Mouse (Mus musculus) c-Kit-negative CD71-positive TER-119-positive erythroid progenitor cells, embryonic 14.5 days (primary cell): ENCODE data around the gene Ddx56.

Experiments used
- DNase-seq: peaks from one replicate; pipeline ENCODE4 v3.0.0-alpha.2; 2013; ENCODE audit warnings: low read depth, low spot score

Gene Ddx56

DNA sequence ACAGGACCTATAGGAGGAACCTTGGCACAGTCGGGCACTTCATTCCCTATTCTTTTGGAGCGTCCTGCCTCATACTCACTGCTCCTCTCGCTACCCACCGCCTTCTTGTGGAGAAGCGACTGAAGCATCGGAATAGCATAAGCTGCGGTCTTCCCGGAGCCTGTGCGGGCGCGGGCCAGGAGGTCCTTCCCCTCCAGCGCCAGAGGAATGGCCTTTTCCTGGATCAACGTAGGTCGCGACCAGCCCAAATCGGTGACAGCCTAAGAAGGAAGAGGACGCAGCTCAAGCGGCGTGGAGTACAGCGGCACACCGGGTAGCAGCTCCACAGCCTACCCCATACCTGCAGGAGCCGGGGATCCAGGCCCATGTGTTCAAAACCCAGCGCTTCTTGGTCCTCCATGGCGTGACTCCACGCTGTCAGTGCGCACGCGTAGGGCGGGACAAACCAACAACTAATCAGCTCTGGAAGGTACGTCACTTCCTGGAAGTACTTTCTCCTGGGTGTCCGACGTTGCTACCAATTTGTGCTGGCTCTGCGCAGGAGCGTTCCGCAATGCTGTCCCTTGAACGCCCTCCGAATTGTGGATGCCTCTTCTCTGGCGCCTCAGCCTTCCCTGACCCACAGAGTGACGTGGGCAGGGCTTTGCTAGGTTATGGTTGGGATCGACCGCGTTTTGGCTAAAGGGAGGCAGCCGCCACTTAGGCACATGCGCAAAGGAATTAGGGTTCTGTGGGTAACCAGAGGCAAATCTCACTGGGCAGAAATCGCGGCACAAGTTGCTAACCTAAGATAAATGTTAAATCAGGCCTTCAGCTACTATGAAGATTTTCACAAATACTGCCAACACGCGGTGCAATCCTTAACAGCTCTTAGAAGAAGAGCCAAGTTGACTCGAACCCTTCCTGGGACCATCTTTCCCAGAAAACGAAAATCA, at the start of gene Ddx56:
Gene Ddx56 (minus strand): TSS at position 453 of the 935 bp plus-strand sequence.
- peak; percentile 89 for DNase-seq

DNA sequence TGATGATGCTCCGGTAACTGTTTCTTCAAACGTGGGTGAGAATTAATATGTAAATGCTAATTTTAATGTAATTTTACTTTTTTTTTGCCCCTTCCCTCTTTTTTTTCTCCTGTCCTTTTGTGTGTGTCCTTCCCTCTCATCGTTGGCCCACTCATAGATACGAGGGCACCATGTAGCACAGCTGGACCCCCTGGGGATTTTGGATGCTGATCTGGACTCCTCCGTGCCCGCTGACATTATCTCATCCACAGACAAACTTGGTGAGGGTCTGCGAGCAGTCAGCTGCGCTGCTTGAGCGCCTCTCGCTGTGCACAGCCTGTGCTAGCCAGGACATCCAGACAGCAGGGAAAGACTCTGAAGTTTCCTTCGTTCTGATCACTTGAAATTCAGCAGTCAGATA, 49.2 kb upstream of the Ddx56 start:
- no peak for DNase-seq

DNA sequence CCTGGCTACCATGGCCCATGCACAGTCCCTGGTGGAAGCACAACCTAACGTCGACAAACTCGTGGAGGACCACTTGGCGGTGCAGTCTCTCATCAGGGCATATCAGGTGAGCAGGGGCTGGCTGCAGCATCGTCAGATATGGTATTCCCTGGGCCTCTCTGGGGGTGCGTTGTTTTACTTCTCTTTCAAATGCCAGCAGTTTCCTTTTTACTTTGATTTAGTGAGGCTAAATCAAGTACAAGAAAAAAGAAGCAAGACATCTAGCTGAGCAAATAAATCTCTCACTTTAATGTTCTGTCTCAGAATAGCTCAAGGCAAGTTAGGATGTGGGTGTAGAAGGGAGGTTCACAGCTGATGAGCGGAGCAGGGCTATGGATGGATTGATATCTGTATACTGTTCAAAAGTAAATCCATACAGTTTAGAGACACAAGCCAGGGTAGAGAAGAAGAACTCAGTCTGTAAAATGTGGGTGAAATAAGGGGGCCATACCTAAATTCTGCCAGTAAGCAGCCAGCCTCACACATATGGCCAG, 46.4 kb upstream of the Ddx56 start:
- DNase-seq, result no peak

DNA sequence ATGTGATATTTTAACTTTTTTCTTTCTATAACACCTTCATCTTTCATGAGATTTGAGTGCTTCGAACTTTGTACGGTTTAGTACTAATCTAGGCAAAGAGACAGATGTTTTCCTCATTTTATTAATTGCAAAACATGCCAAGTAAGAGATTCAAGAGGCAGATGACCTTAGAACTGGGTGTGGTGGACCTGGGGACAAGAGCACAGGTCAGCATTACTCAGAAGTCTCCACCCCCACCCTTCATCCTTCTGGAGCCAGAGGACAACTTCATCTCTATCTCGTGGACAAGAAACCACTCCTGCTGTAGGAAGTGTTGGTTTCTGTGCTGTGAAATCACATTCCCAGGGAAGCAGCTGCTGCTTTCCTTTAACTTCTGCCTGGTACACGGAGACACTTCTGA, 40.6 kb upstream of the Ddx56 start:
- DNase-seq, result no peak

DNA sequence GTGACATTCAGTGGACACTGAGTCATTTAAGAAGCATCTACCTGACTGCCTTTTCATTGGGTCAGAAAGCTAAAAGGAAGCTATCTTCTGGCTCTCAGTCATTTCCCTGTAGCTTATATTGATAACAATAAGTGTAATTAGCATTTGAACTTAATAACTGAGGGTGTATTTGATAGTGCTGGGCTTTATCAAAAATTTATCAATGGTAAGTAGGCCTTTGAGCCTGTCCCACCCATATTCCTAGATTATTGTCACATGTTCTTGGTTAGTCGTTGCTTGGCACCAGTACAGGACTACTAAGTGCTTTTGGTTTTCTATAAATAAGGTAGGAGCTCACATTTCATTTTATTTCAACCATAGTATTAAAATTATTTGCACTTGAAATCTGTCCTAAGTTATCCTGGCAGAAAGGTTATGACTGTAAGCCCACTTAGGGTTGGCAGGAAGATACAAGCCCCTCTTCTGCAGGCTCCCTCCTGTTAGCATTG, 38.4 kb upstream of the Ddx56 start:
- DNase-seq, result no peak

DNA sequence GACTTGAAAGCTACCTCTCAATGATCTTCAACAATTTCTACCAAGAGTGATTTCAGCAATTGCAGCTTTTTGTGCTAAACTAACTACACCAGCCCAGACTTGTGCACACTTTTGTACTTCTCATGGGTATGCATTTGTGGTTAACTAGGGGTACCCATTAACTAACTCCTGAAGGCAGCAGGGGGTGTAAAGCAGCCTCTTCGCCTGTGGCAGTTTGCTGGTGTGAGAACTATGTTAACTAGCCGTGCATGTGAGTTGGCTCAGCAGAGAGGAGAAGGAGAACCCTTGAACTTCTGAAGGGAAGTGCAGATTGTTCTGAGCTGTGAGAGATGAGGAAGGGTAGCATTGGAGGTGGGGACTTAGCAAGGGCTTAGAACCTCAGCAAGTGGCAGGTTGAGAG, 35.2 kb upstream of the Ddx56 start:
- no peak for DNase-seq

DNA sequence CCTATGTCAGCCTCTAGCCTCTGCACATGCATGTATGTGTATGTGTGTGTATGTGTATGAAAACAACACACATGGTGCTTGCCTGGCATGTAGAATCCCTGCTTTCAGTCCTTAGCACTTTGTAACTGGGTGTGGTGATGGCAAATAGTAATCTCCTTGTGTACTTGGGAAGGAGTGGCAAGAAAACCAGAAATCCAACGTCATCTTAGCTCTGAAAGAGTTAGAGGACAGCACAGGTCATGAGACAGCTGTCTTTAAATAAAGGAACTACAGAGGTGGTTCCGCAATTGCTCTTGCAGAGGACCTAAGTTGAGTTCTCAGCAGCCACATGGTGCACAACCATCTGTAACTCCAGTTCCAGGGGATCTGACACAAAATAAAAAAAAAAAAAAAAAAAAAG, 31.9 kb upstream of the Ddx56 start:
- DNase-seq, result no peak

DNA sequence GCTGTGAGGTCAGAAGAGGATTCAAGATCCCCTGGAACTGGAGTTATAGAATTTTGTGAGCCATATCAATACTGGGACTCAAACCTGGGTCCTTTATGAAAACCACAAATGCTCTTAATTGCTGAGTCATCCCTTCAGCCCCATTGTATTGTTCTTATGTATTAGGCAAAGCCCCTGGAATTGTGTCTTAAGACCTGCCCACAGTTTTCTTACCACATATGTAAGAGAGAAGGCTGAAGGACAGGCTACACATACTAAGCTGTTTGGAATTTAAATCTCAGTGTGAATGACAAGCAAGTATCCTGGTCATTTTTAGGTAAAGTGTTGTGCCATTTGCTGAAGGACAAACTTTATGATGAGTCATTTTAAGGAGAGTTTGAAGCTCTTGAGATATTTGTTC, 28.5 kb upstream of the Ddx56 start:
- peak; percentile 29 for DNase-seq

DNA sequence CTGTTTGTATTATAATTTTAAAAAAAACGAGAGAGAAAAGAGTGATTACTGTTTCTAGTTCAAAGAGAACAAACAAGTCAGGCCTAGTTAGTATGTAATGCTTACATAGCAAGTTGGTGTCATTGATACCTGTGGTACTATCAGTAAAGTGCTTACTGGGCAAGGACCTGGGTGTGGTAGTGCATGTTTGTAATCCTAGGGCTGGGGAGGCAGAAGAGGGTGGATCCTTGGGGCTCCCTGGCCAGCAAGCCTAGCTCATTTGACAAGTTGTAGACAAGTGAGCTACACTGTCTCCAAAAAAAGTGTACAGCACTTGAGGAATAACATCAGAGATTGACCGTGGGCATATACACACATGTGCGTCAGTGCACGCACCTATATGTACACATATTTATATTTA, 27.1 kb upstream of the Ddx56 start:
- peak; percentile 66 for DNase-seq

DNA sequence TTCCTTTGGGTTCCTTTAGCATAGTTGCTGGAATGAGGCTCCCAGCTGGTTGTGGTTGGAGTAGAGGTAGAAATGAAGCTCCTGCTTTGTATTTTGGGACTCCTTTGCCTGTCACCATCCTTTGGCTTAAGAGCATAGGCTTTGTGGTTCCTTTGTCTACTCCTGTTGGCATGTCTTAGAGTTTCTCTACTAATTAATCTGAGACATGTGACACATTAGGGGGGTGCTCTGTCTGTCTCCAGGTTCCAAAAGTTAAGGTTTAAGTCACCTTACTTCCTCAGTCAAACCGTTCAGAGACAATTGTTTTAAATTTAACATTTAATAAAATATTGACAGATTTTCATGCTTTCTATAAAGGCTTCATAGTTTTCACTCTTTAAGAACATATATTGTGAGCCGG, 26.0 kb upstream of the Ddx56 start:
- peak; percentile 15 for DNase-seq

DNA sequence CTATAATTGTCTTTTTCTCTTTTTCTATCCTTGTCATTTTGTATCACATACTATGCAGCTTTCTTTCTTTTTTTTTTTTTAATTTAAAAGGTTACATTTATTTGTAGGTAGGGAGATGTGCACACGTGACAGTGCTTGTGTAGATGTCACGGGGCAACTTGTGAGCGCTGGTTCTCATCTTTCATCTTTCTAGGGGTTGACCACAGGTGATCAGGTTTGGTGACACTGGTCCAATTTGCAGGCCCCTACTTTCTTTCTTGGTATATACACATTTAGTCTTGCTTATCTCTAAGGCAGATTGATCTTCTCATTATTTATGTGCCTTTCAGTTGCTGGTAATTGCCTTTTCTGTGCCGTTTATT, 25.4 kb upstream of the Ddx56 start:
- DNase-seq, result no peak

DNA sequence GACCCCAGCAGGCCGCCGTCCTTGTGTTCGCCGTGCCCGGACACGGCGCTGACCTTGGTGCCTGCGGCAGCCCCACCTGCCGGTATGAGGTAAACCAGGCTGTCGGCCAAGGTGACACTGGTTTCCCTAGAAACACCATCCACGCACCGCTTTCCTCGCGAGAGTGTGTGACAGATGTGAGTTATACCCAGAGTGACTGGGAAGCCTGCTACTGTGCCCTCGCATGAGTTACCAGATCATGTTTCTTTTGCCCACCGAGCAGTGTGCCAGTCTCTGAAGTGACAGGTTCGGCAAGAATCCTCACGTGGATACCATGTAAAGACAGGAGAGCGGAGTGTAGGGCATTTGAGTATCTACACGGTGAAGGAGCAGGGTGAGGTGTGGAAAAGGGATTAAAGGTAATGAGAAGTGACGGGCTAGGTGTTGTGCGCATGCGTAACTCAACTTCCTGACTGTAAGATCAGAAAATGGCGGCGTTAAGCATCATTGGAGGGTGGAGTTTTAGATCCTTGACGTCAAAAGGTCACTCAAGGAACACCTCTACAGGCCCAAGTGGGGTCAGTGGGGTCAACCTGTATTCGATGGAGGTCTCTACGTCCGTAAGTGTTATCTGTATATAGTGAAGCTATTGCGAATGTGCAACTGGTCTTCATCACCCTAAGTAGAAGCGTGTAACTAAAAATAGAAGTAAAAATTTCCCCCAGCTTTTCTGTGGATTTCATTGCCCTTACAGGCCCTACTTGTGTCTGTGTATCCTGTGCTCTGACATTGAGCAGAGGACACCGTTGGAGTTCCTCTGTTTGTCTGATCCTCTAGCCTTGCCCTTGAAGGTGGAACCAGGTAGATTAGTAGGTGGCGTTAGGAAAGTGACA, 24.8 kb upstream of the Ddx56 start:
- DNase-seq, result peak; percentile 83

DNA sequence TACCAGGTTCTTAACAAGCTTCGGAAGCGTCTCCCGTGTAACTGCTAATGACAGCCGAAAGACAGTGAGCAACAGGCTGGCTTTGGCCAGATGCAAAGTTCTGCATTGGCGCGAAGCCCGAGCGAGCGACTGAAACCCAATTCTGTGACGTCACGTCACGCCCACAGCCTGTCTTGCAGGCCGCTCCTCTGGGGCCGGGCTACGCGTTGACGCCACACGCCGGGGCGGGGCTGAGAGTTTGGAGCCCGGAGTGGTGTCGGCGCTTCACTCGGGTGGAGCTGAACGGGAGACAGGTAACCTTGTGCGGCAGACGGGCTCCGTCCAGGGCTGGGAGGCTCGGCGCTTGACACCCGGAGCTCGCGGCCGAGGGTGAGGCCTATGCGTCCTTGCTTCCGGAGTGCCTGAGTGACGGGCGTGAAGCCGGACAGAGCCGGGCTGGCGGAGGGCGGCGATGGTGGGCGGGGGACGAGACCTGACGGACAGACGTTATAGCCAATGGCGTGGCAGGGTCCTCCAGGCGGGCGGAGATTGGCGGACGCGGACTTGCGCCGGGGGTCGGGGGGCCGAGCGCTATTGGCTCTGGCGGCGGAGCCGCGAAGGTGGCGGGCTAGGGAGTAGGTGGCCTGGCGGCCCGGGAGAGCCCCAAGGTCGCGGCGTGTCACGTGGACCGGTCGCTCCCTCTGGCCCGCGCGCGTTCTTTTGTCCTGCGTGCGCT, 24.0 kb upstream of the Ddx56 start, which contains the start of gene Ogdh:
Gene Ogdh (plus strand): TSS at position 233 of the 715 bp plus-strand sequence.
- peak; percentile 98 for DNase-seq

DNA sequence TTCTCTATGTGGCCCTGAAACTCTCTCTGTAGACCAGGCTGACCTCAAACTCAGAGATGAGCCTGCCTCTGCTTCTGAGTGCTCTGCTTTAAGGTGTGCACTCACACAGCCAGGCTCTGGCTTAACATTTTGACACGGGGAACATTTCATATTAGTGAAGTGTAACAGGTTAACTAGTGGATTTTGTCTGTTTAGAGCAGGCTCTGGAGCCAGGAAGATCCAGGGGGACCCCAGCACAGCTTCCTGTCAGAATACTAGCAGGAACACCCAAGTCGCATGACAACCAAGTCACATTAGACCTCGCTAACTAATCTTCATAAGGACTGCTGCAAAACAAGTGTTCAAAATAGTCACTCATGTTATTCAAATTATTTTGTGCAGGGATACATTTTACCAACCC, 23.3 kb upstream of the Ddx56 start:
- DNase-seq, result no peak

DNA sequence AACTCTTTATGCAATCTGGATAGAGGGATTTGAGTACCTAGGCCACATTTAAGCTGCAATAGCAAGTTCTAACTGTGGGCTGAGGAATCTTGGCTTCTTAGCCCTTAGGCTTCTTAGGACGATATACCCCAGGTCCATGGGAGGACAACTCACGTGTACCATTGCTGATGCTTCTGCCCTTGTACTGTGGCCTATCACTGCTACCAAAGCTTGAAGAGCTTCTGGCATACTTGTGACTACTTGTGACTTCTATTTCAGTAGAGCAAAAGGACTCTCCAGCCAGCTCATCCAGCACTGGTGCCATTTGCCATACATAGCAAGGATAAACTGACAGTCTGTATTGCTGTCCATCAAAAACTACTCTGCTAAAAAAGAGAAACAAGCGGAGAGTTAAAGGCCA, 22.6 kb upstream of the Ddx56 start:
- no peak for DNase-seq

DNA sequence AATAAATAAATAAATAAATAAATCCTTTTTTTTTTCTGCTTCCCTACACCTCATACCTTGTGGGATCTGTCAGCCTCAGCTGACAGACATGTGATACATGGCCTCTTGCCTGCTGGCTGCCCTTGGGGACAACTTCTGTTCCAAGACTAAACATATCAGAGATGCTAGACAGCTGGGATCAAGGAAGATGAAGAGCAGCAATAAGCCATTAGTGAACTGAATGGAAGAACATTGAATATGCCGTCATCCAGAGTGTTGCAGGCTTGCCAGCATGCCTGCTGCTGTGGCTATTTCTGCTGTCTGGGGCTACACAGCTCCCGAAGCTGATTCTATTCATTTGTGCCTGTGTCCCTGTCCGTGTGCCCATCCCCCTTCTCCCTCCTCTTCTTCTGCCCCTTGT, 15.4 kb upstream of the Ddx56 start:
- DNase-seq, result no peak

DNA sequence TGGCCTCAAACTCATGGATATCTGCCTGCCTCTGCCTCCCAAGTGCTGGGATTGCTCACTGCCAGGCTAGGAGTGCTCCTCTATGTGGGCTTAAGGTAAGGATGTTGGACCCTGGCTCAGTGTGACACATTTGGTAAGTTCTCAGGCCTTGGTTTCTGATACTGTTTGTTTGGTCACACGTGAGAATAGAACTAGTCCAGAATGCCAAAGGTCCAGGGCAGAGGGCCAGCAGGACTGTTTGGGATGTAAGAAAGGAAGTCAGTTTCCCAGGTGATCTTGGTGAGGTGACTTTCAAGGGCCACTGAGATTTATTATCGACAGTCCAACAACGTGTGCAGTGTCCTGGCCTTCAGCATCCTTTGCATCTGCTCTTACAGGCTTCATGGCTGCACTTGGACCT, 8.9 kb upstream of the Ddx56 start:
- no peak for DNase-seq

DNA sequence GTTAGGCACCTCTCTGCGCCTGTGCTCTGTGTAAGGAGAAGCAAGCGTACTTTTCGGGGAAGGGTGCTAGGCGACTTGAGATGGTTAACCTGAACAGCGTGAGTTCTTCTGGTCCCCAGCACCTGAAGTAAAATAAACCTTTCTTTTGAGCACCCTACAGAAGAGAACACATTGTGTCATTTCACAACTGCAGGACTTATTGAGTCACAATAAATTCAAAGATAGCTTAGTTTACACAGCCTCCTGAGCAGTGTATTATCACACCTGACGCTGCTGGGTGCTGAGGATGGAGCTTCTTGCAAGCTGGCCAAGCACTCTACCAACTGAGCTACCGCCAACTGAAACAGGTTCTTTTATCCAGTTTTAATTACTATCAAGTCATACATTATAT, 7.5 kb upstream of the Ddx56 start:
- DNase-seq, result no peak

DNA sequence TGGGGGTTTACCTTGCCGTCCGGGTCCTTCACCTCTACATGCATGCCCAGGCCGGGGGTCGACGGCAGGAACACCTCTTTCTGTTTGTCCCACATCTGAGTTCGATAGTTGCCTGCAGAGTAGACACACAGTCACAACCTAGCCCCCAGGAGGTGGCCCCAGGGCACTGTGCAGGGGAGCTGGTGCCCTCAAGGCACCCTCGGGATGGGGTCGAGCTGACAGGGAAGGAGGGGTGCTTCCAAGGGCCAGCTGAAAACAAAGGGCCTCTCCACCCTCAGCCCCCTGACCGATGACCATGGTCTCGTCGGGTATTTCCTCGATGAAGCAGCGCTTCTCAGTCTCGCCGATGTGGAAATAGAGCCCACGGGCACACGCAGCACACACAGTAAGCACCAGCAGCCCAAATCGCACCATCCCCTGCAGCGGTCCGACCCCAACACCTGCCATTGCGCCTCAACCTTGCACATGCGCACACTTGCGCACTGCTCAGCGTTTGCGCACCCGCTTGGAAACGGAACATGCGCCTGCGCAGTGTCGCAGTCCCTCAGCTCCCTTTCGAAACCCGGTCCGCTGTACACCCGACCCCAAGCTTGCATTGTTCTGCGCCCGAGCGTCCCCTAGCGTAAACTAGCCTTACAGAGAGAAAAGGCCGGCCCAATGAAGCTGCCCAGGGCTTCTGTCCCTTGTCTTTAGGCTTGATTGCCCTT, 7.0 kb upstream of the Ddx56 start, which contains the start of gene Tmed4:
Gene Tmed4 (minus strand): TSS at position 484 of the 707 bp plus-strand sequence.
- DNase-seq, result peak; percentile 83

DNA sequence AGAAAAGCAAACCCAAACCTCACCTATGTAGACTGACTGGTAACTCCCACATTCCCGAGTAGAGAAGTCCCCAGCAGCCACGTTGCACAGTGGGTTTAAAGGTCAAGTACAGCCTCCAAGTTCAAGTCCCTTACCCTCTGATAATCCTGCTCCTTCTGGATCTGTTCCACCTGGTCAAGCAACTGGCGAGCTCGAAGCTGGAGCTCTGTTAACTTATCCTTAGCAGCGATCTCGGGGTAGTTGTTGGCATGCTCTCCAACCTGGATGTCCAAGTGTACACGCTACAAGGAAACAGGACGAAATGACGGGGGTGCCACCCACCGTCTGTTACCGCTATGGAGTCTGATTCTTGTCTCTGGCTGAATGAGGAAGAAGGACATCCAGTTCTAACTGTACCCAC, 6.0 kb upstream of the Ddx56 start:
- no peak for DNase-seq

DNA sequence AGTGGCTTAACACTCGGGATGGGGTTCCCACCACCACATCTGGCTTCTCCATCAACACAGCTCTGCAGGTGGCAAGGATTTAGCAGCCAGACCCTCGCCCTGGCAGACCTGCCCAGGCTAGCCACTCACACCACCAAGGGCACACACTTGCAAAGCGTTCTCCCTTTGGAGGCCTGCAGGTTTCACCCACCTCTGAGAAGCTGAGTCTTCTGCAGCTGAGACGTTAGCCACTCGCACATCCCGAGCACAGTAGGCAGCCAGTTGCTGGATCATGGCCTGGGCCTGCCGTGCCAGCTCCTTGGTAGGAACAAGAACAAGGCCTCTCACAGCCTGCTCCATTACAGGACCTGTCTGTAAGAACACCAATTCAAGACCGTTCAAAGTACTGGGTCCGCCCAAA, 951 bp downstream of the Ddx56 start:
- no peak for DNase-seq
